Mouse (Mus musculus): Measurements from ENCODE around the gene Ddc. TPM values are rescaled to one million over a fixed set of nuclear protein-coding genes. Genes with fewer than 3 reads are reported as not detected.

Ddc gene
- polyA plus RNA-seq, 1 experiment: 58.4 TPM

GRCm38 (mm10) chr11:11776071-11776821, 121.7 kb downstream of the Ddc start:
- H3K4me3 ChIP-seq (ENCODE audit: low read depth, low read length): no peak overlapping the region
- H3K27me3 ChIP-seq (ENCODE audit: control insufficient read depth, insufficient read depth, low read length): no peaks in the 10 kb centered on the region
- no peaks in the 10 kb centered on the region for H3K4me1 ChIP-seq (ENCODE audit: control insufficient read depth, insufficient read depth, insufficient read length, low read length)
- TF ChIP-seq CTCF (IDR thresholded peaks at IDR 0.05; ENCODE audit: extremely low read depth, insufficient read length, insufficient replicate concordance, low read depth, low read length) (no peak), POLR2A (IDR thresholded peaks at IDR 0.05; ENCODE audit: low read depth, low read length) (no peak)
- H3K27ac ChIP-seq (ENCODE audit: insufficient read depth, low read depth, low read length): no peak overlapping the region
- H3K36me3 ChIP-seq (ENCODE audit: control insufficient read depth, insufficient read depth, low read length): no peaks in the 10 kb centered on the region
- WGBS: 62% methylated on average over 4 of the region's 4 CpGs

GRCm38 (mm10) chr11:11774893-11775292, 123.1 kb downstream of the Ddc start:
- Histone ChIP-seq H3K27me3 (ENCODE audit: control insufficient read depth, insufficient read depth, low read length) (no peaks in the 10 kb centered on the region), H3K36me3 (ENCODE audit: control insufficient read depth, insufficient read depth, low read length) (no peaks in the 10 kb centered on the region), H3K27ac (ENCODE audit: insufficient read depth, low read depth, low read length) (no peak overlapping the region), H3K4me3 (ENCODE audit: low read depth, low read length) (no peak overlapping the region), H3K4me1 (ENCODE audit: control insufficient read depth, insufficient read depth, insufficient read length, low read length) (no peaks in the 10 kb centered on the region)
- 86% methylated on average over 5 of the region's 5 CpGs for WGBS
- TF ChIP-seq POLR2A (IDR thresholded peaks at IDR 0.05; ENCODE audit: low read depth, low read length) (no peak), CTCF (IDR thresholded peaks at IDR 0.05; ENCODE audit: extremely low read depth, insufficient read length, insufficient replicate concordance, low read depth, low read length) (no peak)

GRCm38 (mm10) chr11:11774384-11774783, 123.6 kb downstream of the Ddc start:
- no peaks in the 10 kb centered on the region for H3K4me1 ChIP-seq (ENCODE audit: control insufficient read depth, insufficient read depth, insufficient read length, low read length)
- 0 out of 2 replicates have a peak, but pooled peaks cover 1% of the 10 kb centered on the region for H3K36me3 ChIP-seq (ENCODE audit: control insufficient read depth, insufficient read depth, low read length)
- no peak overlapping the region for H3K4me3 ChIP-seq (ENCODE audit: low read depth, low read length)
- WGBS: 92% methylated on average over 4 of the region's 4 CpGs
- H3K27ac ChIP-seq (ENCODE audit: insufficient read depth, low read depth, low read length): no peak overlapping the region
- H3K27me3 ChIP-seq (ENCODE audit: control insufficient read depth, insufficient read depth, low read length): no peaks in the 10 kb centered on the region
- TF ChIP-seq CTCF (IDR thresholded peaks at IDR 0.05; ENCODE audit: extremely low read depth, insufficient read length, insufficient replicate concordance, low read depth, low read length) (no peak), POLR2A (IDR thresholded peaks at IDR 0.05; ENCODE audit: low read depth, low read length) (no peak)

- WGBS: 77% methylated on average over 4 of the region's 4 CpGs
Observed at GRCm38 (mm10) chr11:11772196-11772595, 125.7 kb downstream of the Ddc start.

GRCm38 (mm10) chr11:11770691-11771090, 127.3 kb downstream of the Ddc start:
- Histone ChIP-seq H3K27me3 (ENCODE audit: control insufficient read depth, insufficient read depth, low read length) (no peaks in the 10 kb centered on the region), H3K27ac (ENCODE audit: insufficient read depth, low read depth, low read length) (no peak overlapping the region)

More at GRCm38 (mm10) chr11:11772196-11772595, 125.7 kb downstream of the Ddc start:
- TF ChIP-seq POLR2A (IDR thresholded peaks at IDR 0.05; ENCODE audit: low read depth, low read length) (no peak), CTCF (IDR thresholded peaks at IDR 0.05; ENCODE audit: extremely low read depth, insufficient read length, insufficient replicate concordance, low read depth, low read length) (no peak)
- H3K4me3 ChIP-seq (ENCODE audit: low read depth, low read length): no peak overlapping the region
- H3K27me3 ChIP-seq (ENCODE audit: control insufficient read depth, insufficient read depth, low read length): no peaks in the 10 kb centered on the region
- H3K36me3 ChIP-seq (ENCODE audit: control insufficient read depth, insufficient read depth, low read length): 0 out of 2 replicates have a peak, but pooled peaks cover 2% of the 10 kb centered on the region
- H3K27ac ChIP-seq (ENCODE audit: insufficient read depth, low read depth, low read length): no peak overlapping the region
- H3K4me1 ChIP-seq (ENCODE audit: control insufficient read depth, insufficient read depth, insufficient read length, low read length): no peaks in the 10 kb centered on the region

GRCm38 (mm10) chr11:11769281-11769680, 128.7 kb downstream of the Ddc start:
- TF ChIP-seq CTCF (IDR thresholded peaks at IDR 0.05; ENCODE audit: extremely low read depth, insufficient read length, insufficient replicate concordance, low read depth, low read length) (no peak), POLR2A (IDR thresholded peaks at IDR 0.05; ENCODE audit: low read depth, low read length) (no peak)
- WGBS: 93% methylated on average over 20 of the region's 20 CpGs

More at GRCm38 (mm10) chr11:11770691-11771090, 127.3 kb downstream of the Ddc start:
- no peak overlapping the region for H3K4me3 ChIP-seq (ENCODE audit: low read depth, low read length)
- 0 out of 2 replicates have a peak, but pooled peaks cover 2% of the 10 kb centered on the region for H3K36me3 ChIP-seq (ENCODE audit: control insufficient read depth, insufficient read depth, low read length)
- H3K4me1 ChIP-seq (ENCODE audit: control insufficient read depth, insufficient read depth, insufficient read length, low read length): no peaks in the 10 kb centered on the region
- WGBS: 93% methylated on average over 3 of the region's 3 CpGs
- TF ChIP-seq POLR2A (IDR thresholded peaks at IDR 0.05; ENCODE audit: low read depth, low read length): no peak
- no peak for TF ChIP-seq CTCF (IDR thresholded peaks at IDR 0.05; ENCODE audit: extremely low read depth, insufficient read length, insufficient replicate concordance, low read depth, low read length)

GRCm38 (mm10) chr11:11768057-11768456, 129.9 kb downstream of the Ddc start:
- Histone ChIP-seq H3K4me3 (ENCODE audit: low read depth, low read length) (no peak overlapping the region), H3K27ac (ENCODE audit: insufficient read depth, low read depth, low read length) (no peak overlapping the region), H3K36me3 (ENCODE audit: control insufficient read depth, insufficient read depth, low read length) (0 out of 2 replicates have a peak, but pooled peaks cover 2% of the 10 kb centered on the region), H3K27me3 (ENCODE audit: control insufficient read depth, insufficient read depth, low read length) (no peaks in the 10 kb centered on the region), H3K4me1 (ENCODE audit: control insufficient read depth, insufficient read depth, insufficient read length, low read length) (peaks cover 5% of the 10 kb centered on the region; the same call in 1 of the 2 replicates)
- no peak for TF ChIP-seq POLR2A (IDR thresholded peaks at IDR 0.05; ENCODE audit: low read depth, low read length)
- no peak for TF ChIP-seq CTCF (IDR thresholded peaks at IDR 0.05; ENCODE audit: extremely low read depth, insufficient read length, insufficient replicate concordance, low read depth, low read length)
- 83% methylated on average over 2 of the region's 2 CpGs for WGBS

More at GRCm38 (mm10) chr11:11769281-11769680, 128.7 kb downstream of the Ddc start:
- no peak overlapping the region for H3K4me3 ChIP-seq (ENCODE audit: low read depth, low read length)
- H3K4me1 ChIP-seq (ENCODE audit: control insufficient read depth, insufficient read depth, insufficient read length, low read length): peaks cover 2% of the 10 kb centered on the region; the same call in 1 of the 2 replicates
- no peak overlapping the region for H3K27ac ChIP-seq (ENCODE audit: insufficient read depth, low read depth, low read length)
- 0 out of 2 replicates have a peak, but pooled peaks cover 2% of the 10 kb centered on the region for H3K36me3 ChIP-seq (ENCODE audit: control insufficient read depth, insufficient read depth, low read length)
- no peaks in the 10 kb centered on the region for H3K27me3 ChIP-seq (ENCODE audit: control insufficient read depth, insufficient read depth, low read length)

Data from small intestine, adult 2 months (tissue).